Mouse (Mus musculus) C2C12 (cell line): ENCODE data around the gene Phkg2. TPM values are rescaled to one million over a fixed set of nuclear protein-coding genes. Genes with fewer than 3 reads are reported as not detected.

ENCODE experiments used
- H3K27me3 ChIP-seq: one replicate; pipeline ENCODE4 v1.6.1; 2011; ENCODE audit not compliant: control insufficient read depth, insufficient read depth, insufficient read length
- H3K36me3 ChIP-seq: one replicate; pipeline ENCODE4 v1.6.1; 2011; ENCODE audit not compliant: control insufficient read depth, insufficient read depth
- H3K4me3 ChIP-seq: one replicate; pipeline ENCODE4 v1.5.1; 2011; ENCODE audit warnings: mild to moderate bottlenecking, control low read depth; ENCODE audit not compliant: poor library complexity, insufficient read depth, severe bottlenecking
- H3K79me2 ChIP-seq: one replicate; pipeline ENCODE4 v1.6.1; 2011; ENCODE audit not compliant: control insufficient read depth, insufficient read depth
- H3K79me3 ChIP-seq: one replicate; pipeline ENCODE4 v1.6.1; 2011; ENCODE audit warnings: low read depth, control low read depth
- H3ac ChIP-seq: one replicate; pipeline ENCODE3; 2011; ENCODE audit warnings: low read depth; ENCODE audit not compliant: control insufficient read depth, insufficient read length
- CEBPB ChIP-seq: IDR thresholded peaks from one replicate; pipeline ENCODE4 v1.6.1; 2011; ENCODE audit warnings: low read depth, mild to moderate bottlenecking, control low read depth, moderate library complexity
- CTCF ChIP-seq: IDR thresholded peaks from one replicate; pipeline ENCODE4 v1.5.1; 2011; ENCODE audit not compliant: control insufficient read depth, insufficient read depth, insufficient read length
- FOSL1 ChIP-seq: IDR thresholded peaks from one replicate; pipeline ENCODE4 v1.8.0; 2011; ENCODE audit warnings: mild to moderate bottlenecking, low read length; ENCODE audit not compliant: poor library complexity, insufficient read depth, severe bottlenecking
- MAX ChIP-seq: IDR thresholded peaks from one replicate; pipeline ENCODE4 v1.6.1; 2011; ENCODE audit warnings: mild to moderate bottlenecking, control low read depth
- MYOD1 ChIP-seq: IDR thresholded peaks from one replicate; pipeline ENCODE4 v1.6.1; 2011; ENCODE audit warnings: low read depth; ENCODE audit not compliant: control insufficient read depth, insufficient read length
- MYOG ChIP-seq: IDR thresholded peaks from one replicate; pipeline ENCODE4 v1.6.1; 2011; ENCODE audit not compliant: control insufficient read depth, insufficient read length; ENCODE audit errors: extremely low read depth
- USF1 ChIP-seq: IDR thresholded peaks from one replicate; pipeline ENCODE4 v1.6.1; 2011; ENCODE audit warnings: low read depth, mild to moderate bottlenecking, control low read depth, moderate library complexity
- long read RNA-seq, 2 experiments: library from polyadenylated mRNA; unstranded; transcript quantifications; one replicate each; pipeline ENCODE4 v2.0.0; 2019 to 2020
- polyA plus RNA-seq: library from polyadenylated mRNA; unstranded; fragments of >200 nt; fragmentation: generic; extraction: Trizol; gene quantifications from one replicate; pipeline ENCODE4 v1.2.1, GENCODE M21; 2012; ENCODE audit warnings: missing spikeins

Phkg2 gene
- 21.1 TPM for polyA plus RNA-seq
- long read RNA-seq, experiment 1, partial matches to known transcripts, result 1 of 4 reads
- long read RNA-seq, experiment 1, other reads (novel, unspliced or antisense), result 0 of 4 reads
- long read RNA-seq, experiment 2, transcript Phkg2-201 (10 exons, 1,570 nt), result major isoform, 12 of 18 reads
- long read RNA-seq, experiment 2, partial matches to known transcripts, result 0 of 18 reads
- long read RNA-seq, experiment 2, other reads (novel, unspliced or antisense), result 5 of 18 reads

DNA sequence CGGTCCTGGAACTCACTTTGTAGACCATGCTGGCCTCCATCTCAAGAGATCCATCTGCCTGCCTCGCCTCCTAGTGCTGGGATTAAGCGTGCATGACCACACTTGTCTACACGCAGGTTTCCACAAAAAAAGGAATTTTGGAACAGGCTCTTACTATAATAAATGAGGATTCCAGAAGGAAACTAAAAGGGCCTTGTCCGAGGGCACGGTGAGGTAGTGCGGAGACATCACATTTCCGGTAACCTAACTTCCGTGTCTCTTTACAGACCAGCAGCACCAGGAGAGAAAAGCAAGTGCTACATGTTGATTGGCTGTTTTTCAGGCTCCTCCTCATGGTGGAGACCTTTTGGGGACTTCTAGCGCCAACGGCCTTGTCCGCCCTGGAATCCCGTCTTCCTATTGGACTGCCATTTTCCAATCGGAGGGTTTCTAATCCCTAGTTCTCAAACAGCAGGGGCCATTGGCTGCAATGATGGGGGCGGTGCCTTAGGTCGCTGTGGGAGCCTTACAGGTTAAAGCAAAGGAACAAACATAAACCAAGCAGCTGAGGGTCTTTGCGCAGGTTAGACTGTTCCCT lies at the start of gene Phkg2:
Gene Phkg2, plus strand, starts transcription at position 446 of the 577 bp plus-strand sequence.
- H3K36me3 ChIP-seq, result no peaks in the 10 kb centered on the region
- no peak for TF ChIP-seq MYOD1
- no peak for TF ChIP-seq USF1
- no peak for TF ChIP-seq CTCF
- peak; percentile 34 for TF ChIP-seq MAX
- TF ChIP-seq CEBPB, result no peak
- TF ChIP-seq MYOG, result no peak
- TF ChIP-seq FOSL1, result no peak
- peaks cover 6% of the 10 kb centered on the region for H3K79me3 ChIP-seq
- peaks cover 19% of the 10 kb centered on the region for H3K79me2 ChIP-seq
- H3K4me3 ChIP-seq, result peak within 1 kb of the TSS; percentile 43
- H3K27me3 ChIP-seq, result no peaks in the 10 kb centered on the region
- H3ac ChIP-seq, result peak within 1 kb of the TSS; percentile 64

DNA sequence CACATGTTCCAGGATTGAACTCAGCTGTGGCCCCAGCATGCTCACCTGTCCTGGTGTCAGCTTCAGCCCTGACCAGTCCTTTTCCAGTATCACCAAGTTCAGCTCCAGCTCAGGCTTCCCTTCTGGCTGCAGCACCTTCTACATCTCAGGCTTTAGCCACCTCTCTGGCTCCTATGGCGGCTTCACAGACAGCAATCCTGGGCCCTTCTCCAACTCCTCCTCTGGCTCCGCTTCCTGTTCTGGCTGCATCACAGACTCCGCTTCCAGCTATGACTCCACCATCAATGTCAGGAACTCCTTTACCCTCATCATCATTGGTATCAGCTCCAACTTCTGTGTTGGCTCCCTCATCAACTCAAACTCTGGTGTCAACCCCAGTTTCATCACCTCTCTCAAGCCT lies 31.5 kb upstream of the Phkg2 start:
- TF ChIP-seq MYOG (no peak), USF1 (no peak), CTCF (no peak), MAX (no peak), FOSL1 (no peak), CEBPB (no peak), MYOD1 (no peak)
- H3K79me2 ChIP-seq, result peaks cover 20% of the 10 kb centered on the region
- H3K4me3 ChIP-seq, result no peak overlapping the region
- peaks cover 99% of the 10 kb centered on the region for H3K36me3 ChIP-seq
- no peak overlapping the region for H3ac ChIP-seq
- peaks cover 5% of the 10 kb centered on the region for H3K79me3 ChIP-seq
- H3K27me3 ChIP-seq, result no peaks in the 10 kb centered on the region

DNA sequence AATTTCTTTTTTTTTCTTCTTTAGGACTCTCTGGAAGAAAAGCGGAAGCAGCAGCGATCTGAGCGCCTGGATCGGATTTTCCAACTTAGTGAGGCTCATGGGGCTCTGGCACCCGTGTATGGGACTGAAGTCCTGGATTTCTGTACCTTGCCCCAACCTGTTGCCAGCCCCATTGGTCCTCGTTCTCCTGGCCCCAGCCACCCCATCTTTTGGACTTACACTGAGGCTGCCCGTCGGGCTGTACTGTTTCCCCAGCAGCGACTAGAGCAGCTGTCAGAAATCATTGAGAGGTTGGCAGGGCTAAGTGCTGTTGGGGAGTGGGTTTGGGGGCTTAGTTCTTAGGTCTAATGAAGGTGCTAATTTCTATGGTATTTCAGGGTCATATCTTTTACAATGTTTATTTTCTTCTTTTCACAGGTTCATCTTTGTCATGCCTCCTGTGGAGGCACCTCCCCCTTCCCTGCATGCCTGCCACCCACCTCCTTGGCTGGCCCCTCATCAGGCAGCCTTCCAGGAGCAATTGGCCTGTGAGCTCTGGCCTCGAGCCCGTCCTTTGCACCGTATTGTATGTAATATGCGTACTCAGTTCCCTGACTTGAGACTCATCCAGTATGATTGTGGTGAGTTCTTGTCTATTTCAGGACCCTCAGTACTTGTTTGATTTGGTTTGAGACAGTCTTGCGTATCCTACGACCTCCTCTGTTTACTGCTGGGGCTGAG lies 23.9 kb upstream of the Phkg2 start:
- Histone ChIP-seq H3K79me3 (peaks cover 5% of the 10 kb centered on the region), H3K36me3 (peaks cover 78% of the 10 kb centered on the region), H3K27me3 (no peaks in the 10 kb centered on the region), H3K79me2 (peaks cover 12% of the 10 kb centered on the region), H3ac (no peak overlapping the region), H3K4me3 (no peak overlapping the region)
- TF ChIP-seq MYOD1 (no peak), MAX (no peak), CTCF (no peak), CEBPB (no peak), USF1 (no peak), MYOG (no peak), FOSL1 (no peak)

DNA sequence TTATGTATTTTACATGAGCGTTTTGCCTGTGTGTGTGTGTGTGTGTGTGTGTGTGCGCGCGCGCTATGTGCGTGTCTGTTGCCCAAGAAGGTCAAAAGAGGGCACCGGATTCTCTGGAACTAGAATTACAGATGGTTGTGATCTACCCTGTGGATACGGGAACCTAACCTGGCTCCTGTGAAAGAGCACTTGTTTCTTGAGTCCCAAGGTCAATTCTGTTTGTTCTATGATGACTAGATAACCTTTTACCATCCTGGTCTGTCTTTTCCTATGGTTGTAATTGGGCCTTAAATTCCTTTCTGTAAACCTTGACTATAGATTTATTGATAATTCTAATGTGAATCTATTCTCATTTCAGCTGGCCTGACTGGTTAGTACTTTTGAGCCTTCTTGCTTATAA lies 21.6 kb upstream of the Phkg2 start:
- no peak overlapping the region for H3ac ChIP-seq
- H3K79me3 ChIP-seq, result no peaks in the 10 kb centered on the region
- H3K36me3 ChIP-seq, result peaks cover 79% of the 10 kb centered on the region
- peaks cover 7% of the 10 kb centered on the region for H3K79me2 ChIP-seq
- H3K27me3 ChIP-seq, result no peaks in the 10 kb centered on the region
- no peak overlapping the region for H3K4me3 ChIP-seq
- TF ChIP-seq MAX (no peak), MYOG (no peak), FOSL1 (no peak), CEBPB (no peak), MYOD1 (no peak), USF1 (no peak)

DNA sequence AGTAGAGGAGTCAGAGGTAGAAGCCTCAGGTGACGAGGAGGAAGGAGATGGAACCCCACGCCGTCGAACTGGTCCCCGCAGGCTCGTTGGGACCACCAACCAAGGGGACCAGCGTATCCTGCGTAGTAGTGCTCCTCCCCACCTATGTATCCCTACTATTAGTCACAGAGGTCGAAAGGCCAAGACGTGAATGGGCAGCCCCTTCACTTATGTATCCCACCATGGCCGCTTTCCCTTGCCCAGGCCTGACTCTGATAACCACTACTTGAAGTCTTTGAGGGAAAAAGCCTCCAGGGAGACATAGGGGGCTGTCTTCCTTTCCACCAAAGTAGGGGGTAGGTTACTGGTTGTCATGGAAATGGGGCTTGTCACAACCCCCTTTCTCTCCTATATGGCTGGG lies 12.6 kb upstream of the Phkg2 start:
- no peaks in the 10 kb centered on the region for H3K79me2 ChIP-seq
- no peak overlapping the region for H3K4me3 ChIP-seq
- peaks cover 72% of the 10 kb centered on the region for H3K36me3 ChIP-seq
- no peaks in the 10 kb centered on the region for H3K27me3 ChIP-seq
- H3K79me3 ChIP-seq, result peaks cover 1% of the 10 kb centered on the region
- TF ChIP-seq CTCF (no peak), FOSL1 (no peak), MYOD1 (no peak), USF1 (no peak), CEBPB (no peak), MAX (no peak), MYOG (no peak)
- H3ac ChIP-seq, result no peak overlapping the region
